Mouse (Mus musculus): ENCODE results near the gene Gm765. TPM values are rescaled to one million over a fixed set of nuclear protein-coding genes. Genes with fewer than 3 reads are reported as not detected.

Gene Gm765
- not detected for polyA plus RNA-seq (2021)

GRCm38 (mm10) chr6:98342654-98343053, at the start of gene Gm765:
Gene Gm765 (minus strand): TSS chr6:98342754.
- H3K27me3 ChIP-seq = peaks cover 49% of the 10 kb centered on the region
- in situ Hi-C loops (cut with MboI; ENCODE audit: low pct_unique_long_range_greater_than_20kb) = no loop called here
- no peak for TF ChIP-seq CTCF (IDR thresholded peaks at IDR 0.05)
- POLR2A ChIA-PET = no interaction called here
- no peak for ATAC-seq
- CTCF ChIA-PET = no interaction called here
- DNase-seq (ENCODE audit: low read depth, low spot score) = no peak

- no peak for TF ChIP-seq CTCF (IDR thresholded peaks at IDR 0.05)
- peaks cover 30% of the 10 kb centered on the region for H3K27me3 ChIP-seq
- POLR2A ChIA-PET = no interaction called here
- DNase-seq (ENCODE audit: low read depth, low spot score) (no peak), ATAC-seq (no peak)
- CTCF ChIA-PET = no interaction called here
- in situ Hi-C loops (cut with MboI; ENCODE audit: low pct_unique_long_range_greater_than_20kb) = loop anchor here (25.0 kb wide), 1 partner anchor 623 kb away; no protein-coding TSS in a partner anchor
These were observed 42.9 kb upstream of the Gm765 start for GRCm38 (mm10) chr6:98385487-98385886.

GRCm38 (mm10) chr6:98384431-98384830, 41.9 kb upstream of the Gm765 start:
- DNase-seq (ENCODE audit: low read depth, low spot score) (no peak), ATAC-seq (no peak)
- CTCF ChIA-PET = no interaction called here
- no peak for TF ChIP-seq CTCF (IDR thresholded peaks at IDR 0.05)
- POLR2A ChIA-PET = no interaction called here
- in situ Hi-C loops (cut with MboI; ENCODE audit: low pct_unique_long_range_greater_than_20kb) = loop anchor here (25.0 kb wide), 1 partner anchor 622 kb away; no protein-coding TSS in a partner anchor
- H3K27me3 ChIP-seq = peaks cover 40% of the 10 kb centered on the region

- in situ Hi-C loops (cut with MboI; ENCODE audit: low pct_unique_long_range_greater_than_20kb) = loop anchor here (25.0 kb wide), 1 partner anchor 621 kb away; no protein-coding TSS in a partner anchor
- ChIA-PET CTCF (interaction anchor here (0.7 kb wide), 1 partner anchor 16 kb away, joined by 3 read pairs; no protein-coding TSS in a partner anchor), POLR2A (no interaction called here)
- H3K27me3 ChIP-seq = peaks cover 43% of the 10 kb centered on the region
- peak; percentile 51 for TF ChIP-seq CTCF (IDR thresholded peaks at IDR 0.05)
- DNase-seq (ENCODE audit: low read depth, low spot score) = no peak
- no peak for ATAC-seq
These were observed 40.9 kb upstream of the Gm765 start for GRCm38 (mm10) chr6:98383411-98383810.

- DNase-seq (ENCODE audit: low read depth, low spot score) (no peak), ATAC-seq (no peak)
- ChIA-PET CTCF (no interaction called here), POLR2A (no interaction called here)
- TF ChIP-seq CTCF (IDR thresholded peaks at IDR 0.05) = no peak
- H3K27me3 ChIP-seq = peaks cover 61% of the 10 kb centered on the region
- in situ Hi-C loops (cut with MboI; ENCODE audit: low pct_unique_long_range_greater_than_20kb) = no loop called here
These were observed 23.6 kb upstream of the Gm765 start for GRCm38 (mm10) chr6:98366199-98366598.

GRCm38 (mm10) chr6:98355271-98355670, 12.7 kb upstream of the Gm765 start:
- CTCF ChIA-PET = interaction anchor here (0.9 to 1.5 kb wide), 2 partner anchors 10 to 112 kb away, joined by 3 read pairs; no protein-coding TSS in a partner anchor
- TF ChIP-seq CTCF (IDR thresholded peaks at IDR 0.05) = no peak
- peaks cover 49% of the 10 kb centered on the region for H3K27me3 ChIP-seq
- ATAC-seq = no peak
- in situ Hi-C loops (cut with MboI; ENCODE audit: low pct_unique_long_range_greater_than_20kb) = no loop called here
- POLR2A ChIA-PET = no interaction called here
- DNase-seq (ENCODE audit: low read depth, low spot score) = no peak

- TF ChIP-seq CTCF (IDR thresholded peaks at IDR 0.05) = no peak
- POLR2A ChIA-PET = no interaction called here
These were observed 10.7 kb upstream of the Gm765 start for GRCm38 (mm10) chr6:98353285-98353684.

GRCm38 (mm10) chr6:98332714-98333113, 9.8 kb downstream of the Gm765 start:
- POLR2A ChIA-PET = no interaction called here
- ATAC-seq (no peak), DNase-seq (ENCODE audit: low read depth, low spot score) (no peak)
- CTCF ChIA-PET = no interaction called here
- in situ Hi-C loops (cut with MboI; ENCODE audit: low pct_unique_long_range_greater_than_20kb) = no loop called here
- peaks cover 45% of the 10 kb centered on the region for H3K27me3 ChIP-seq
- TF ChIP-seq CTCF (IDR thresholded peaks at IDR 0.05) = no peak

More at GRCm38 (mm10) chr6:98353285-98353684, 10.7 kb upstream of the Gm765 start:
- DNase-seq (ENCODE audit: low read depth, low spot score) (no peak), ATAC-seq (no peak)
- peaks cover 39% of the 10 kb centered on the region for H3K27me3 ChIP-seq
- CTCF ChIA-PET = no interaction called here
- in situ Hi-C loops (cut with MboI; ENCODE audit: low pct_unique_long_range_greater_than_20kb) = no loop called here

GRCm38 (mm10) chr6:98311659-98312058, 30.9 kb downstream of the Gm765 start:
- ChIA-PET POLR2A (no interaction called here), CTCF (no interaction called here)
- in situ Hi-C loops (cut with MboI; ENCODE audit: low pct_unique_long_range_greater_than_20kb) = no loop called here
- H3K27me3 ChIP-seq = peaks cover 28% of the 10 kb centered on the region
- ATAC-seq (no peak), DNase-seq (ENCODE audit: low read depth, low spot score) (no peak)
- no peak for TF ChIP-seq CTCF (IDR thresholded peaks at IDR 0.05)

GRCm38 (mm10) chr6:98307647-98308046, 34.9 kb downstream of the Gm765 start:
- in situ Hi-C loops (cut with MboI; ENCODE audit: low pct_unique_long_range_greater_than_20kb) = no loop called here
- ATAC-seq (no peak), DNase-seq (ENCODE audit: low read depth, low spot score) (no peak)
- no peak for TF ChIP-seq CTCF (IDR thresholded peaks at IDR 0.05)
- H3K27me3 ChIP-seq = peaks cover 22% of the 10 kb centered on the region
- ChIA-PET POLR2A (no interaction called here), CTCF (no interaction called here)

- POLR2A ChIA-PET = no interaction called here
- no peak for ATAC-seq
- CTCF ChIA-PET = no interaction called here
- no peak for TF ChIP-seq CTCF (IDR thresholded peaks at IDR 0.05)
- in situ Hi-C loops (cut with MboI; ENCODE audit: low pct_unique_long_range_greater_than_20kb) = no loop called here
- DNase-seq (ENCODE audit: low read depth, low spot score) = no peak
- peaks cover 20% of the 10 kb centered on the region for H3K27me3 ChIP-seq
These were observed 35.4 kb downstream of the Gm765 start for GRCm38 (mm10) chr6:98307159-98307558.

GRCm38 (mm10) chr6:98292064-98292463, 50.5 kb downstream of the Gm765 start:
- ATAC-seq = no peak
- DNase-seq (ENCODE audit: low read depth, low spot score) = no peak
- POLR2A ChIA-PET = no interaction called here
- H3K27me3 ChIP-seq = peaks cover 60% of the 10 kb centered on the region
- TF ChIP-seq CTCF (IDR thresholded peaks at IDR 0.05) = no peak
- in situ Hi-C loops (cut with MboI; ENCODE audit: low pct_unique_long_range_greater_than_20kb) = no loop called here
- CTCF ChIA-PET = no interaction called here
